Mouse (Mus musculus): ENCODE measurements at regions not wholly inside any gene's neighbourhood (a gene's known extent, or its start where the extent isn't known, plus 50 kb on each side); places are given as distances from the start of the nearest gene placed in this dataset.
"Not testable (repeated sequence)": the region's sequence is repeated elsewhere in the genome, so short reads cannot be mapped to it uniquely, and the experiment has no call there.

DNA sequence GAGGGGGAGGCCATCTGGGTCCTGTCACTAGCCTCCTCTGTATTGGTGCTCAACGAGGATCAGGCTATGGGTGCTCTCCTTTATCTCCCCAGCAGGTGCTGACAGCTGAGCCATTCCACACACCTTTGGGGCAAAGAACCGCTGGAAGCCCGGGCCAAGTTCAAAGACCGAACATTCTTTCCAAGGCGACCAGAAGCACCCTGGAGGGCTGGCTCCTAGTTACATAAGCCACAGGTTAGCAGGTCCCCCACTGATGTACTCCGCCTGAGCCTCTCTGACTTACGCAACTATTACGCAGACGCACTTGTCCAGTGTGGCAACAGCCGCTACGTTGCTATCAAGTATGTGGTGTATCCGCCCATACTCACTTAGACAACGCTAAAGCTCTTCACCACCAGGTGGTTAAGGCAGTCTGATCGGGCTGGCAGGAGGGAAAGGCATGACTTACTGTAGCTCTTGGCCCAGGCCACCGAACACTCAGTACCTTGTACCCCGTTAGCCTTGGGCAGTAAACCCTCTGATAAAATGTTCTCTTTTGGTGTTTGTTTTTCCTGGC is 69.2 kb downstream of the Gm33543 start:
- DNase-seq (ENCODE audit: low read depth, low spot score): peak; percentile 88

- DNase-seq (ENCODE audit: low read depth, low spot score): no peak
Measured at GRCm38 (mm10) chr10:95772811-95773424, 69.8 kb downstream of the Gm33543 start.

DNA sequence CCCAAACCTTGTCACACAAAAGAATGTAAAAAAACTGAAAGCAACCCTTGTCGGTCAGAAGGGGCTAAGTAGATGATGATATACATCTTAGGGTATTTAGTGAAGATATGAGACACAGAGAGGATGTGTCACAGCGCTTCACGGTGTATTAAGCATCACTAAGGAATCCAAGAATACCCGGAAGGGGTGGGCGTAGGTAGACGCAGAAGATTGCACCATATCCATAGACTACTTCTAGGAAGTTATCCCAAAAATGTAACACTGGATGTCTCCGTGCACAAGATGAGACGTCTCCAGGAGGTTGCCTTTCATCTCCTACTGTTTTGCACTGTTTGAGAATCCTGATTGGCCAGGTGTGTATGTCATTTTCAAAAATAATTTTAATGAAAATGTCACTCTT is 73.8 kb downstream of the Gm33543 start:
- no peak for DNase-seq (ENCODE audit: low read depth, low spot score)

- DNase-seq (ENCODE audit: low read depth, low spot score): no peak
Measured at GRCm38 (mm10) chr10:95767526-95768161, 75.1 kb downstream of the Gm33543 start.

DNA sequence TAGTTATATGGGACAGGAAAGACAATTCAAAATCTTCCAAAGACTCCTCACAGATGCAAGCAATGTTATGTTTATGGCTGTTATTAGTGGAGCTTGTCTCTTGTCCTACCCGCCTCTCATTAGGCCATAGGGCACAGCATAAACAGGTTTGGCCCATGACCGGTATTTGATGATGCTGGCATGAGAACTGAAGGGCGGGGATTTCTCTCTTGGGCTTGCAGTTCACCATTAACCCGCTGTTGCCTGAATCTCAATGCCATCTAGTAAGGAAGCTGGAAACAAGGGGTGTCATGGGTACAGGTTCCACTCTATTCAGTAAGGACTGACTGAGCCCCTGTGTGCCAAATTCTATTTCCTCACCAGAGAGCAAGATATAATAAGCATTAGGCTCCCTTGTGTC is 78.6 kb downstream of the Gm33543 start:
- no peak for DNase-seq (ENCODE audit: low read depth, low spot score)

- DNase-seq (ENCODE audit: low read depth, low spot score): no peak
Measured at GRCm38 (mm10) chr10:95762632-95763031, 80.1 kb downstream of the Gm33543 start.

DNA sequence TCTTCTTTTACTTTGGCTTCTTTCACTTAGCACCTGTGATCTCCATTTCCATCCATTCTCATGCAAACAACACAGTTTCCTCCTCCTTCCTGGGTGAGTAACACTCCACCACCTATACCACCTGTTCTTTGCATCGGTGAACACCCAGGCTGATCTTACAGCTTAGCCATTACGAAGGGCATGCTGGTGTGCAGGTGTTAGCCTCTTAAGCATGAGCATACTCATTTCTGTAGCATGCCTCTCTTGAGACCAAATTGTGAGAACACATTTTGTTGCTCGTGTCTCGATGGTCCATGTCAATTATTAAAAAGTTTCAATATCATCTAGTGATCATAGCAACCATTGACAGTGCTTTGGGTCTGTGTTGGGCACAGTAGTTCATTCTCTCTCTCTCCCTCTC is 80.8 kb downstream of the Gm33543 start:
- DNase-seq (ENCODE audit: low read depth, low spot score): no peak

DNA sequence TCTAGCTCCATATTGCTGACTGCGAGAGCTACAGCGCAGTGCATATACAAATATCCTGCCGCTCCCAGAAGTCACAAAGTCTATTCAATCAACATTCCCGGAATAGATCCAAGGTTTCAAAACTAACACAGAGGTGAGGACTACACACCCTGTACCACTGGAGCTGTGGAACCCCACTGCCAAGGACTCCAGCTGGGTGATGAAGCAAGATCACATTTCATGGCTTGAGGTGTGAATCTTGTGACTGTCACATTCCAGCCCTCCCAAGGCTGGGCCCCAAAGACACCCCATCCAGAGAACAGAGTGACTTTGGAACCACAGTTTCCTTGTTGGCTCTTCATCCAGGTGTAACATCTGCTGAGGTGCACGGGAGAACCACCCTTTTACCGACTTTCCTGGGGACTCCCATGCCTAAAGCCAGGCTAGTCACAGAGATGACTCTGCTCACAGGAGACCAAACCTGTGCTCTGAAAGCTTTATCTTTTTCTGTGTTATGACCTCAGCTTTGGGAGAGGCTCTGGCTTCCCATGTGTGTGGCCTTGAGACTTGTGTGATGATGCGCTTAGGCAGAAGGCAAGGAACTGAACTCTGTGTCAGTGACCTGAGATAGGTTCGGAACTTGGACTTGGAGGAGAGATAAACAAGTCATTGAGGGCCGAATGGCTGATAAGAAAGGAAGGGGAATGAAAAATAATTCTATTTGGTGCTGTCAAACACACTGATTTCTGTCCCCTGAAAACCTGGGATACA is 82.4 kb downstream of the Gm33543 start:
- DNase-seq (ENCODE audit: low read depth, low spot score): peak; percentile 72

DNA sequence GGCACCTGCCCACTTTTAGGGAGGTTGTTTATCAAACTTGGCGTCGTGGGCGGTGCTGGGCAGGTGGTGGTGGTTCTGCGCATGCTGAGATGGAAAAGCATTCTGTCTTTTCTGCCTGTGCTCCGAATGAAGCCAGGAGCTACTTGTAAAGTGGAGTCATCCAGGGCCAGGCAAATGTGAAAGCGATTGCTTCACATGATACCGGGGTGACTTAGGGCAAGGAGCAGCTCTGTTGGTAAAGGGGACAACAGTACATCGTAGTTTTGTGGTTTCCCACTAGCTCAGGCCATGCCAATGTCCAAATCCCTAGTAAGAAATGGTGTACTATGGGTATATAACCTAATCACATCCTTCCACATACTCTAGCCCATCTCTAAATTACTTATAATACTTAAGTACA is 84.5 kb downstream of the Gm33543 start:
- DNase-seq (ENCODE audit: low read depth, low spot score): no peak

GRCm38 (mm10) chr10:95755429-95755828 is 82.2 kb upstream of the Anapc15-ps start:
- no peak for DNase-seq (ENCODE audit: low read depth, low spot score)

DNA sequence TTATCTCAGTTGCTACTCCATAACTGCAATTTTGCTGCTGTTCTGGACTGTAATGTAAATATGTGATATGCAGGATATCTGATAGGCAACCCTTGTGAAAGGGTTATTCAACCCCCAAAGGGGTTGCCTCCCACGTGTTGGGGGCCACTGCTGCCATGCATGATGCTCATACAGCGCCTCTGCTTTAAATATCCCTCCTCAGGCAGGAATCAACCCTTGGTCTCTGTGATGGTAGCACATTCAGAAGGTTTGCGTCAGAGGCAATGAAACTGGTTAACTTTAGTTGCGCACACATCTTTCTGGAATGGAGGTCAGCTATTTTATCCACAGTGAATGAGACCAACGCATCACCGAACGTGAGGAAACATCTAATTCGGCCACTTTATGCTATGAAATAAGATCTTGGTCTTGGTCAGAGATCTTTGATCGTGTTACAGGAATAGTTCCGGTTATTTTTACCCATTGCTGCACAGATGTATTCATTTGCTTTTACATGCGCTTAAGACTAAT is 80.2 kb upstream of the Anapc15-ps start:
- peak; percentile 70 for DNase-seq (ENCODE audit: low read depth, low spot score)

DNA sequence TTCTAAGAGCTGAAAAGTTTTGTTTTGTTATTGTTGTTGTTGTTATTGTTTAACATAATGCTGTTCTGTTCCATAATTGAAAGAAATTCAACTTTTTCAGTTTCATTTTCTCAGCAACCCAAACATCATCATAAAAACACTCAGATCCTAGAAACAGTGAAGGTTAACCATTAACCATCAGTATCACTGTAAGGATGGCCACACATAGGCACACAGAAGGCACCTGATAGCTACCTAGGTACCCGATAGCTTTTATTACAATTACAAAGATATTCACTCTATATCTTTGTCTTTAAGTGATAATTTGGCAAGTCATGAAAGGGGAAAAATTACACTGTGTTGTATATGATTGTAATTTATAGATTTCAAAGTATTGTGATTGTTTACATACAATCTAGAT is 75.1 kb upstream of the Anapc15-ps start:
- DNase-seq (ENCODE audit: low read depth, low spot score): no peak

DNA sequence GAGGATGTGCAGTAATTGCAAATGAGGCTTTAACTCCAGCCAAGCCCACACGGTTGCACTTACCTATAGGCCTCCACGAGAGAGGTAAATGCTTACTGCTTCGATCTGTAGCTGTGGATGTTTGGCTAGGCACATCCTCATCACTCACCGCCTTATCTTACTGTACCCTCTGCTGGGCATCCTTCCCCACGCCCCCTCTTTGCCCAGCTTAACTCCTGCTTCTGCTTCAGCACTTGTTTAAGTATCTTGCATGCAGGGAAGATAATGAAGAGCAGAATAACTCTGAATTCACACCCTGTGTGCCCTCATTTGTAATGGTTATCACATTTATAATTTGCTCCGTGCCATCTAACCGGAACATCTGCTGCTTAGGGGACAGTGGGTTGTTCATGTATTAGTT is 74.7 kb upstream of the Anapc15-ps start:
- DNase-seq (ENCODE audit: low read depth, low spot score): no peak

- DNase-seq (ENCODE audit: low read depth, low spot score): no peak
Measured at GRCm38 (mm10) chr10:95745834-95746620, 72.8 kb upstream of the Anapc15-ps start.

- no peak for DNase-seq (ENCODE audit: low read depth, low spot score)
Measured at GRCm38 (mm10) chr10:95745254-95745653, 72.0 kb upstream of the Anapc15-ps start.

- DNase-seq (ENCODE audit: low read depth, low spot score): no peak
Measured at GRCm38 (mm10) chr10:95743627-95744026, 70.4 kb upstream of the Anapc15-ps start.

DNA sequence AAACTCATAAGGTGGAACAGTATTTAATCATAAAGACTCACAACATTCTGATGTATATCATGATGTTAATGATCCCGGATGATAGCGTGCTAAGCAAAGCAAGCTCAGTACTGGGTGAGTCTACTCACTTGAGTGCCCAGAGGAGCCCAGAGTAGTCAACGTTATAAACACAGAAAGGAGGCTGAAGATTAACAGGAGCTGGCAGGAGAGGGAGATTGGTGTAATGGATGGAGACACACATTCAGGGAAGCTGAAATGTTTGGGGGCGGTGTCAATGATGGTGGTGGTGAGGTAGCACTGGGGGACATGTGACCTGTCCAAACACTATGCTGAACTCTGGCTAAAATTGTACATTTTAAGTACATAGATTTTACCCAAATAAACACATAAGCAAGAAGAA is 66.2 kb upstream of the Anapc15-ps start:
- no peak for DNase-seq (ENCODE audit: low read depth, low spot score)

- DNase-seq (ENCODE audit: low read depth, low spot score): not testable (repeated sequence)
Measured at GRCm38 (mm10) chr10:95736743-95737142, 63.5 kb upstream of the Anapc15-ps start.

GRCm38 (mm10) chr10:95731001-95731400 is 57.8 kb upstream of the Anapc15-ps start:
- no peak for DNase-seq (ENCODE audit: low read depth, low spot score)

GRCm38 (mm10) chr10:95729890-95730289 is 56.6 kb upstream of the Anapc15-ps start:
- peak; percentile 61 for DNase-seq (ENCODE audit: low read depth, low spot score)

GRCm38 (mm10) chr10:95725910-95726309 is 52.7 kb upstream of the Anapc15-ps start:
- peak; percentile 51 for DNase-seq (ENCODE audit: low read depth, low spot score)

- no peak for DNase-seq (ENCODE audit: low read depth, low spot score)
Measured at GRCm38 (mm10) chr10:95725349-95725748, 52.1 kb upstream of the Anapc15-ps start.
